Mouse (Mus musculus): ENCODE data around the gene Cox7a2.
A peak's percentile ranks its signal among the peaks of the same experiment; 100 is the strongest.

Gene Cox7a2

DNA sequence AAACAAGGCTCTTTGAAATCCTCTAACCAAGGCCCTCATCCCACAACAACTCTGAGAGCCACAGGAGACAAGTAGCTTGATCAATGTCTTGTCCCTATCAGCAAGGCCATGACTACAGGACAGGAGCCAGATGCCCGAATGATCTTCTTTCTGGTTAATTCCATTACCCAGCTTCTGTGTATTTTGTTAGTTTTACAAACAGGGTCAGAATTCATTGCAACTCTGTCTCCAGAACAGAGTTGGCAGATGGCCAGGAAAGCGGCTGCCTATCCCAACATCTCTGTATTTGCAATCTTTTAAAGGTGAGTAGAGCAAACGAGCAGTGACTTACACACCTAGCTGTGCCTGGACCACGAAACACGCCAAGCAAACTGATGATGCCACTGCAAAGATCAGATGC is 29.4 kb downstream of the Cox7a2 start:
- DNase-seq (ENCODE audit: low read depth) = no peak

DNA sequence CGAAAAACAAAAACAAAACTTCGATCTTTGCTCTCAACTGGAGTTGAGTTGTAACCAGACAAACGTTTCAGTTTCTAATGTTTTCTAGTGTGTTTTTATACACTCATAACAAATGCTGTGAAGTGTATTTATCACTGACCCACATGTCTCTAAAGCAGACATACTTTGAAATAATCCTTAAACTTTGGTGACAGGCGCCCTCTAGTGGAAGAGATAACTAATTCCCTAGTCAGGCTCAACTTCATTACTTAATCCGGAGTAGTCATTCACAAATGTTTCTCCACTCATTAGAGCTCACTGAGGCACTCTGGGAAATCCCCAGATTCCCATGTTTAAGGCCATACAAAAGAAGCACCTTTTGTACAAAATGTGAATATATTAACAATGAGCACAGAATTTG is 36.6 kb downstream of the Cox7a2 start:
- peak; percentile 67 for DNase-seq (ENCODE audit: low read depth)

GRCm38 (mm10) chr9:79721056-79721455 is 38.6 kb downstream of the Cox7a2 start:
- peak; percentile 36 for DNase-seq (ENCODE audit: low read depth)

- no peak for DNase-seq (ENCODE audit: low read depth)
These were observed 39.5 kb downstream of the Cox7a2 start for GRCm38 (mm10) chr9:79720143-79720542.

GRCm38 (mm10) chr9:79719451-79719850 is 40.2 kb downstream of the Cox7a2 start:
- no peak for DNase-seq (ENCODE audit: low read depth)

- DNase-seq (ENCODE audit: low read depth) = no peak
These were observed 41.0 kb downstream of the Cox7a2 start, which contains the start of gene Col12a1 for GRCm38 (mm10) chr9:79718481-79719370. Col12a1 (minus strand) TSS chr9:79718831.

- DNase-seq (ENCODE audit: low read depth) = no peak
These were observed 41.7 kb downstream of the Cox7a2 start for GRCm38 (mm10) chr9:79717836-79718475.

GRCm38 (mm10) chr9:79716909-79717835 is 42.5 kb downstream of the Cox7a2 start:
- DNase-seq (ENCODE audit: low read depth) = peak; percentile 51

- no peak for DNase-seq (ENCODE audit: low read depth)
These were observed 43.2 kb downstream of the Cox7a2 start for GRCm38 (mm10) chr9:79716496-79716895.

- no peak for DNase-seq (ENCODE audit: low read depth)
These were observed 45.1 kb downstream of the Cox7a2 start for GRCm38 (mm10) chr9:79714471-79715045.
